Mouse (Mus musculus): ENCODE data around the gene Pop5. TPM values are rescaled to one million over a fixed set of nuclear protein-coding genes. Genes with fewer than 3 reads are reported as not detected.

Gene Pop5
- total RNA-seq, 1 experiment from 2014 or later = 77.2 TPM

- DNase-seq = no peak
Measured at GRCm38 (mm10) chr5:115266340-115266739, 30.7 kb downstream of the Pop5 start.

GRCm38 (mm10) chr5:115266787-115267468 lies 31.3 kb downstream of the Pop5 start:
- no peak for DNase-seq

GRCm38 (mm10) chr5:115267469-115268045 lies 31.9 kb downstream of the Pop5 start:
- peak; percentile 26 for DNase-seq

GRCm38 (mm10) chr5:115268266-115268665 lies 32.6 kb downstream of the Pop5 start:
- no peak for DNase-seq

- DNase-seq = no peak
Measured at GRCm38 (mm10) chr5:115269969-115270368, 34.3 kb downstream of the Pop5 start.

- peak; percentile 53 for DNase-seq
Measured at GRCm38 (mm10) chr5:115271931-115272811, 36.5 kb downstream of the Pop5 start.

- peak; percentile 91 for DNase-seq
Measured at GRCm38 (mm10) chr5:115272812-115273548, 37.3 kb downstream of the Pop5 start, which contains the start of gene Rnf10. Gene Rnf10 (minus strand): TSS chr5:115272898.

- DNase-seq = no peak
Measured at GRCm38 (mm10) chr5:115273549-115274135, 38.0 kb downstream of the Pop5 start.

GRCm38 (mm10) chr5:115274353-115274752 lies 38.7 kb downstream of the Pop5 start:
- DNase-seq = no peak

- no peak for DNase-seq
Measured at GRCm38 (mm10) chr5:115274771-115275170, 39.1 kb downstream of the Pop5 start.

- DNase-seq = peak; percentile 40
Measured at GRCm38 (mm10) chr5:115275998-115276397, 40.4 kb downstream of the Pop5 start.

- DNase-seq = no peak
Measured at GRCm38 (mm10) chr5:115278053-115278452, 42.4 kb downstream of the Pop5 start.

GRCm38 (mm10) chr5:115278785-115279184 lies 43.1 kb downstream of the Pop5 start:
- no peak for DNase-seq

- peak; percentile 90 for DNase-seq
Measured at GRCm38 (mm10) chr5:115279226-115280049, 43.8 kb downstream of the Pop5 start, which contains the start of gene Coq5. Gene Coq5 (plus strand): TSS chr5:115279666.

GRCm38 (mm10) chr5:115280050-115280687 lies 44.5 kb downstream of the Pop5 start:
- DNase-seq = no peak

GRCm38 (mm10) chr5:115284735-115285134 lies 49.1 kb downstream of the Pop5 start:
- no peak for DNase-seq

GRCm38 (mm10) chr5:115294173-115294572 lies 58.5 kb downstream of the Pop5 start:
- DNase-seq = no peak

Measured in adrenal gland, postnatal 25 days (tissue).